Mouse (Mus musculus) thymus, adult 2 months (tissue): ENCODE data around the gene Ttc16.

Source experiments
- CTCF ChIP-seq: fragments of 200-500 bp; IDR thresholded peaks from 2 replicates; pipeline ENCODE4 v1.5.1; 2012; ENCODE audit warnings: mild to moderate bottlenecking, control low read depth, low read length, moderate library complexity, borderline replicate concordance; ENCODE audit not compliant: control insufficient read depth, poor library complexity, insufficient read depth; ENCODE audit errors: extremely low read depth
- POLR2A ChIP-seq: fragments of 200-500 bp; IDR thresholded peaks from 2 replicates; pipeline ENCODE4 v1.6.1; 2012; ENCODE audit warnings: mild to moderate bottlenecking, low read length, control low read depth, moderate library complexity; ENCODE audit not compliant: control insufficient read depth, poor library complexity, insufficient read depth; ENCODE audit errors: extremely low read depth

DNA sequence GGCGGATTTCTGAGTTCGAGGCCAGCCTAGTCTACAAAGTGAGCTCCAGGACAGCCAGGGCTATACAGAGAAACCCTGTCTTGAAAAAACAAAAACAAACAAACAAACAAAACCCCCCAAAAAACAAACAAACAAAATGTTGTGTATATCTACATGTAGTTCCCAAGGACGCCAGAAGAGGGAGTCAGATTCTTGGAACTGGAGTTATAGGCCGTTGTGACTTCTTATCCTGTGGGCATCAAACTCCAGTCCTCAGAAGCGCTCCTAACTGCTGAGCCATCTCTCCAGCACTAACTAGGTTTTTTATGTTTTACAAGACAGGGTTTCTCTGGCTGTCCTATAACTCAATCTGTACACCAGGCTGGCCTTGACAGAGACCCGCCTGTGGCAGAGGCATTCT, 11.7 kb upstream of the Ttc16 start:
- TF ChIP-seq POLR2A (no peak), CTCF (no peak)
